ENCODE assay signal across 8 mouse cellular contexts in the genomic region with DNA sequence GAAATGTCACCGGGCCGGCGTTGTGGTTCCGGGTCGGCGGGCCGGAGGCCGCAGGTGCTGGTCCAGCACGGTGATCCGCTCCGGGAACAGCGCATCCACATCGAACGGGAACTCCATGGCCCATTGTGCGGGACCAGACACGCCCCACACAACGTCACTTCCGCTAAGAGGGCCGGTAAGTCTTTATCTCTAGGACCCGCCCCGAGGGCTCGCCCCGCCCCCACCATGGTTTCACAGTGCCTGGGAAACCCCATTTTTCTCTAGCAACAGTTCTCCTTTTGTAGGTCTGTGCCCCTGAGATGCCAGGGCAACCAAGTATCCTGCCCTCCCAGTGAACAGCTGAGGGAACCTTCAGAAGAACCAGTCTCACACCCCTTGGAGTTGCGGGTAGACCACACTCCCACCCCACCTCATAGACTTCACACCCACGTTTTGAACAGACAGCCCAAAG. TPM values are rescaled to one million over a fixed set of nuclear protein-coding genes. Genes with fewer than 3 reads are reported as not detected.
DNase-seq lines count a peak whose midpoint lies in the region; ATAC-seq lines count a peak whose summit lies in the region.

Gene Atat1 (minus strand): TSS at position 157 of the 451 bp plus-strand sequence.

- no peaks in the 10 kb centered on the region for H3K27me3 ChIP-seq in hindbrain, embryonic 12.5 days

- H3K27ac ChIP-seq in hindbrain, embryonic 12.5 days = peak within 1 kb of the TSS; percentile 85

- peak within 1 kb of the TSS; percentile 88 for H3K9ac ChIP-seq in hindbrain, embryonic 12.5 days

- peak within 1 kb of the TSS; percentile 74 for H3K4me3 ChIP-seq in hindbrain, embryonic 12.5 days

- DNase-seq in Muller cell, postnatal 12 days (ENCODE audit: inconsistent ontology term) = peak; percentile 95
- DNase-seq in cerebellum, adult 9-11 months = peak; percentile 91
- peak; percentile 93 for DNase-seq in frontal cortex, postnatal 10 days (ENCODE audit: low spot score in 2 of 2)
- peak; percentile 92 to 95 for DNase-seq in layer of hippocampus, postnatal 14 days (ENCODE audit: low spot score in 2 of 2)
- DNase-seq in lung, postnatal 14 days = peak; percentile 98
- peak; percentile 78 for DNase-seq in retina, adult 2 months (ENCODE audit: low read depth, low spot score)
- peak; percentile 94 to 95 for DNase-seq in thymus, postnatal 36 days

- peaks cover 22% of the 10 kb centered on the region for H3K4me1 ChIP-seq in hindbrain, embryonic 12.5 days

- ATAC-seq in hindbrain, embryonic 12.5 days (ENCODE audit: low FRiP score) = peak; percentile 93

- peaks cover 61% of the 10 kb centered on the region for H3K36me3 ChIP-seq in hindbrain, embryonic 12.5 days

- H3K9me3 ChIP-seq in hindbrain, embryonic 12.5 days (replicated peaks) = no peaks in the 10 kb centered on the region

- WGBS in hindbrain, embryonic 12.5 days = 2% methylated on average over 25 of the region's 25 CpGs

- peak within 1 kb of the TSS; percentile 95 for H3K4me2 ChIP-seq in hindbrain, embryonic 12.5 days (replicated peaks)

RNA-seq across cellular contexts. Expression of gene Atat1, which starts in this region (rescaled TPM):
- polyA plus RNA-seq in hindbrain, embryonic 12.5 days (2016; fragmentation: Nextera tagmentation; extraction: Ambion mirVana) = 294 and 303 TPM in 2 replicates
- 10 to 100 TPM; 82.6 to 87.1 TPM for total RNA-seq in layer of hippocampus, postnatal 14 days (2021)

Comparison
In these comparisons a context has a peak if more than half of its experiments do, and no peak if none do; other contexts are left out.
1. Peak in every context shown above with its lines: DNase-seq, ATAC-seq, H3K4me3 ChIP-seq and H3K27ac ChIP-seq.